Mouse (Mus musculus): ENCODE results near the gene Tent4a.

DNA sequence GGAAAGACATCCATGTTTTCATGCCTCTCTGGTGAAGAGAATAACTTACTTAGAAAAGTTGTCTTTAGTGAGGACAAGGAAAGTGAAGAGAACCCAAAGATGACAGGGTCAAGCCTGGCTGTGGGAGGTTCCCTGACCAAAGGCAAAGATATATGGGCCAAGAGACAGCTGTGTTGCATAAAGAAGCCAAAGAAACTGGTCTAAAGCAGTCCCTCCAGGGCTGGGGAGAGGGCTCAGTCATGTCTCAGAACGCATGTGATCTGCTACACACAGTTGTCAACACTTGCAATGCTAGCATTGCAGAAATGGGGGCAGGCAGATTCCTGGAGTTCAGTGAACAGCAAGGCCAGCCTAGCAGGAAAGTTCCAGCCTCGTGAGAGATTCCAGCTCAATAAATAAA, 77.3 kb downstream of the Tent4a start:
- TF ChIP-seq CTCF (IDR thresholded peaks at IDR 0.05; ENCODE audit: extremely low read depth, insufficient read depth, low read length), result no peak
- no peak for TF ChIP-seq POLR2A (IDR thresholded peaks at IDR 0.05; ENCODE audit: extremely low read depth, insufficient read depth, low read length)
